Mouse (Mus musculus) cortical plate, adult 2 months (tissue): ENCODE data around the gene Lmx1a.

ENCODE experiments used
- CTCF ChIP-seq: fragments of 200-500 bp; IDR thresholded peaks from 2 replicates; pipeline ENCODE4 v1.5.1; 2011; ENCODE audit warnings: mild to moderate bottlenecking, control low read depth, low read length; ENCODE audit not compliant: insufficient read depth; ENCODE audit errors: extremely low read depth
- POLR2A ChIP-seq: fragments of 200-500 bp; IDR thresholded peaks from 2 replicates; pipeline ENCODE4 v1.6.1; 2011; ENCODE audit warnings: mild to moderate bottlenecking, low read length, control low read depth; ENCODE audit not compliant: insufficient read depth; ENCODE audit errors: extremely low read depth

GRCm38 (mm10) chr1:167705527-167705926 is 16.5 kb downstream of the Lmx1a start:
- TF ChIP-seq POLR2A (no peak), CTCF (no peak)
